Mouse (Mus musculus) limb, embryonic 11.5 days (tissue): ENCODE data around the gene Ssh2. TPM values are rescaled to one million over a fixed set of nuclear protein-coding genes. Genes with fewer than 3 reads are reported as not detected.
"Not testable (repeated sequence)": the region's sequence is repeated elsewhere in the genome, so short reads cannot be mapped to it uniquely, and the experiment has no call there.

Experiments used
- ATAC-seq: fragments of 200-750 bp; cut with Nextera tagmentation; 2 replicates; pipeline ENCODE4 v1.8.0; 2017; ENCODE audit warnings: low read depth; ENCODE audit not compliant: insufficient number of reproducible peaks, low FRiP score, low TSS enrichment
- DNase-seq: peaks from one replicate; pipeline ENCODE4 v3.0.0-alpha.2; 2015; ENCODE audit warnings: low spot score
- H3K27ac ChIP-seq: fragments of 300-500 bp; sonication (generic); replicated peaks from 2 replicates; pipeline ENCODE4 v1.5.1; 2014; ENCODE audit warnings: low read depth, mild to moderate bottlenecking, low read length
- H3K27me3 ChIP-seq: fragments of 300-500 bp; sonication (generic); 2 replicates; pipeline ENCODE4 v1.6.1; 2014; ENCODE audit warnings: mild to moderate bottlenecking, low read length, mixed read lengths; ENCODE audit not compliant: control insufficient read depth, insufficient read depth
- H3K36me3 ChIP-seq: fragments of 300-500 bp; sonication (generic); 2 replicates; pipeline ENCODE4 v1.6.1; 2014; ENCODE audit warnings: mild to moderate bottlenecking, low read length, moderate library complexity, mixed read lengths; ENCODE audit not compliant: control insufficient read depth, insufficient read depth
- H3K4me1 ChIP-seq: fragments of 300-500 bp; sonication (generic); 2 replicates; pipeline ENCODE4 v1.6.1; 2014; ENCODE audit warnings: low read length, mixed read lengths; ENCODE audit not compliant: control insufficient read depth, insufficient read depth
- H3K4me2 ChIP-seq: fragments of 300-500 bp; sonication (generic); 2 replicates; pipeline ENCODE4 v1.6.1; 2014; ENCODE audit warnings: low read depth, mild to moderate bottlenecking, moderate library complexity; ENCODE audit not compliant: severe bottlenecking
- H3K4me3 ChIP-seq: fragments of 300-500 bp; sonication (generic); 2 replicates; pipeline ENCODE4 v1.5.1; 2014; ENCODE audit warnings: low read depth, low read length
- H3K9ac ChIP-seq: fragments of 300-500 bp; sonication (generic); 2 replicates; pipeline ENCODE4 v1.6.1; 2014; ENCODE audit warnings: mild to moderate bottlenecking, low read length
- H3K9me3 ChIP-seq: fragments of 300-500 bp; sonication (generic); 2 replicates; pipeline ENCODE4 v1.6.1; 2016; ENCODE audit warnings: low read length; ENCODE audit not compliant: control insufficient read depth
- WGBS: fragments of 180-500 bp; shearing (Covaris S2); extraction: QIAGEN DNeasy Blood & Tissue Kit; methylation state at CpG from one replicate; pipeline ENCODE4 v1.1.7; 2014; 5-methylcytosine and 5-hydroxymethylcytosine counted together
- polyA plus RNA-seq: library from polyadenylated mRNA; unstranded; fragments of >200 nt; fragmentation: Nextera tagmentation; extraction: Ambion mirVana; gene quantifications from 2 replicates; pipeline ENCODE4 v1.2.1, GENCODE M21; 2014

Ssh2 gene
- polyA plus RNA-seq, 1 experiment from 2014 or later = 9.9 TPM

DNA sequence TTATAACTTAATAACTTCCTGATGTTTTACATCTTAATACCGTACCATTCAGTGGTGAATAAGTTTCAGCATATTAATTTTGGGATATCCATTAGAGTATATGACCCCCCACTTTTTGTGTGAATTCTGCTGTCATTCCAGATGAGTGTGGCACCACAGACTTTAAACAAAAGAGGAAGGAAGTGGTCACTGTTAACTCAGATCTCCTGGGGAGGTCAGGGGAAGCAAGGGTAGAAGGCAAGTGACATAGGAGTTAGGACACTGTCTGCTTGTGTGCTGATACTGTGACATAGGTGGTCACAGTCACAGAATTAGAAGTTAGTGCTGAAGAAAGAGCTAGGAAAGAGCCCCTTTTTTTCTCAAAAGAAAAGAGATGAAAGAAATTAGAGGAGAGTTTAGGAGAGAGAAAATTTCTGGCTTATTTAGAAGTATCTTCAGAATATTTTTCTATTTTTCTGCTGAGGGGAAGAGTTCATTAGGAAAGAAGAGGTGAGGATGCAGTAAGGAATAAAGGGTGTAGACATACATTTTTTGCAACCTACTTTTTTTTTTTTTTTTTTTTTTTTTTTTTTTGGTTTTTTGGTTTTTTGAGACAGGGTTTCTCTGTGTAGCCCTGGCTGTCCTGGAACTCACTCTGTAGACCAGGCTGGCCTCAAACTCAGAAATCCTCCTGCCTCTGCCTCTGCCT lies 23.7 kb downstream of the Ssh2 start:
- no peak overlapping the region for H3K27ac ChIP-seq
- DNase-seq = no peak
- 97% methylated on average over 1 of the region's 1 CpGs for WGBS
- no peak for ATAC-seq
- H3K9me3 ChIP-seq = no peaks in the 10 kb centered on the region
- H3K4me3 ChIP-seq = no peak overlapping the region
- no peak overlapping the region for H3K9ac ChIP-seq
- H3K27me3 ChIP-seq = no peaks in the 10 kb centered on the region
- no peaks in the 10 kb centered on the region for H3K4me1 ChIP-seq
- H3K4me2 ChIP-seq = no peak overlapping the region
- no peaks in the 10 kb centered on the region for H3K36me3 ChIP-seq

GRCm38 (mm10) chr11:77240466-77241246 lies 24.6 kb downstream of the Ssh2 start:
- H3K9ac ChIP-seq = no peak overlapping the region
- no peak for ATAC-seq
- H3K9me3 ChIP-seq = no peaks in the 10 kb centered on the region
- no peak for DNase-seq
- no peaks in the 10 kb centered on the region for H3K36me3 ChIP-seq
- 91% methylated on average over 7 of the region's 7 CpGs for WGBS
- H3K4me1 ChIP-seq = no peaks in the 10 kb centered on the region
- H3K27me3 ChIP-seq = no peaks in the 10 kb centered on the region
- no peak overlapping the region for H3K4me3 ChIP-seq
- no peak overlapping the region for H3K4me2 ChIP-seq
- no peak overlapping the region for H3K27ac ChIP-seq

DNA sequence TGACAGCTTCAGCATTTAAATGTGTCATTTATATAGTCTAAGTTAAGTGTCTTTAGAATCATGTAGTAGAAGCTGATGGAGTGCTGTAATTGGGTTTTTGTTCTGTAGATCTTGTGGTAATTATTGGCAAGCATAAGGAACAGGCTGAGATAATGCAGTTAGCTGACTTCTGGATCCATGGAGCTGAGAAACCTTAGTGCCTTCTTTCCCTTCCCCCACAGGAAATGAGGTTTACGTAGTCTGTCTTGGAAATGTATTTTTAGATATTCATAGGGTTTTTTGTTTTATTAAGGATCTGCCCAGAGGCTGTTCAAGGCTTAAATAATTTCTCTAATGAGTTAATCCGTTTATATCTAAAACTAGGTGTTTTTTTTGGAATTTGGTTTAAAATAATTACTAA lies 26.8 kb downstream of the Ssh2 start:
- H3K27me3 ChIP-seq = no peaks in the 10 kb centered on the region
- no peaks in the 10 kb centered on the region for H3K36me3 ChIP-seq
- DNase-seq (no peak), ATAC-seq (no peak)
- no peaks in the 10 kb centered on the region for H3K4me1 ChIP-seq
- H3K27ac ChIP-seq = no peak overlapping the region
- no peak overlapping the region for H3K4me3 ChIP-seq
- H3K9me3 ChIP-seq = no peaks in the 10 kb centered on the region
- no peak overlapping the region for H3K9ac ChIP-seq
- 55% methylated on average over 2 of the region's 2 CpGs for WGBS
- no peak overlapping the region for H3K4me2 ChIP-seq

GRCm38 (mm10) chr11:77252826-77253225 lies 36.7 kb downstream of the Ssh2 start:
- 85% methylated on average over 2 of the region's 2 CpGs for WGBS
- H3K36me3 ChIP-seq = no peaks in the 10 kb centered on the region
- H3K9me3 ChIP-seq = no peaks in the 10 kb centered on the region
- no peak overlapping the region for H3K4me3 ChIP-seq
- DNase-seq (no peak), ATAC-seq (no peak)
- no peak overlapping the region for H3K4me2 ChIP-seq
- no peak overlapping the region for H3K9ac ChIP-seq
- H3K27ac ChIP-seq = no peak overlapping the region
- no peaks in the 10 kb centered on the region for H3K27me3 ChIP-seq
- no peaks in the 10 kb centered on the region for H3K4me1 ChIP-seq

DNA sequence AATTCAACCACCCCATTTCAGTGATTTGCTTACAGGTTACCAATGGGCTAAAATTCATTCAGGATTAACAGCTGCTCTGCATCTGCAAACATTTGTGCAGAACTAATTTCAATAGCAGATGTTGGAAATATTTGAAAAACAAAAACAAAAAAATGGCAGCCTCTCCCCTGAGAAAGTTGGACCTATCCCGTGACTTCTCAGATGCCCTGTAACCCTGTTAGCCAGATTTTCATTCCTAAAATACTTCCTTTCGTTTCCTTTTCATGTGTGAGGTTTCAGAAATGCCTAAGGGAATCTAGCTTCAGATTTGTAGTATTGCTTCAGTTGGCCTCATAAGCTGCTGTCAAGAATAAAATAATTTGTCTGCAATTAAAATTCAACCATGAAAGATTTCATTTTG lies 43.4 kb downstream of the Ssh2 start:
- no peaks in the 10 kb centered on the region for H3K27me3 ChIP-seq
- no peak overlapping the region for H3K9ac ChIP-seq
- ATAC-seq = no peak
- no peak for DNase-seq
- H3K27ac ChIP-seq = no peak overlapping the region
- 69% methylated on average over 2 of the region's 2 CpGs for WGBS
- no peak overlapping the region for H3K4me2 ChIP-seq
- no peaks in the 10 kb centered on the region for H3K4me1 ChIP-seq
- H3K4me3 ChIP-seq = no peak overlapping the region
- no peaks in the 10 kb centered on the region for H3K9me3 ChIP-seq
- no peaks in the 10 kb centered on the region for H3K36me3 ChIP-seq

DNA sequence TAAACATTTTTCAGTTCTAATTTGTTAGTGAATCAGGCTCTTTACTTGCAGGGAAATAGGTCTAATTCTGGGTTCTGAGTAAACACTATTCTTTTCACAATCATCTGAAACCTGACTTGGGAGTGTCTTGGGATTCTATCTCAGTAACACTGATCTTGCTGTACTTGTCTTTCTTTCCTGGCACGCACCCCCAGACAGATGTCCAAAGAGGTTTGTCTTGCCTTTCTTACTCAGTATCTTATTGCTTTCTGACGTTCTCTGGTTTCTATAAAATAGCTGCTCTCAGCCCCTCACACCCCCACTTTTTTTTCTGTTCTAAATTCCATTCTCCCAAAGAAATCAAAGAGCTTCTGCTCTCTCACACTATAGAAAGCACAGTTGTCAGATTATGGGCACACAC lies 51.3 kb downstream of the Ssh2 start:
- no peak overlapping the region for H3K4me3 ChIP-seq
- DNase-seq (no peak), ATAC-seq (no peak)
- no peaks in the 10 kb centered on the region for H3K27me3 ChIP-seq
- H3K27ac ChIP-seq = no peak overlapping the region
- 70% methylated on average over 2 of the region's 2 CpGs for WGBS
- H3K9ac ChIP-seq = no peak overlapping the region
- no peaks in the 10 kb centered on the region for H3K9me3 ChIP-seq
- no peaks in the 10 kb centered on the region for H3K4me1 ChIP-seq
- H3K4me2 ChIP-seq = no peak overlapping the region
- no peaks in the 10 kb centered on the region for H3K36me3 ChIP-seq

GRCm38 (mm10) chr11:77276000-77276399 lies 59.9 kb downstream of the Ssh2 start:
- H3K9ac ChIP-seq = no peak overlapping the region
- H3K4me2 ChIP-seq = no peak overlapping the region
- no peak overlapping the region for H3K27ac ChIP-seq
- H3K4me3 ChIP-seq = no peak overlapping the region
- no peaks in the 10 kb centered on the region for H3K27me3 ChIP-seq
- H3K9me3 ChIP-seq = no peaks in the 10 kb centered on the region
- no peaks in the 10 kb centered on the region for H3K4me1 ChIP-seq
- DNase-seq (no peak), ATAC-seq (no peak)
- no peaks in the 10 kb centered on the region for H3K36me3 ChIP-seq
- 89% methylated on average over 2 of the region's 2 CpGs for WGBS

DNA sequence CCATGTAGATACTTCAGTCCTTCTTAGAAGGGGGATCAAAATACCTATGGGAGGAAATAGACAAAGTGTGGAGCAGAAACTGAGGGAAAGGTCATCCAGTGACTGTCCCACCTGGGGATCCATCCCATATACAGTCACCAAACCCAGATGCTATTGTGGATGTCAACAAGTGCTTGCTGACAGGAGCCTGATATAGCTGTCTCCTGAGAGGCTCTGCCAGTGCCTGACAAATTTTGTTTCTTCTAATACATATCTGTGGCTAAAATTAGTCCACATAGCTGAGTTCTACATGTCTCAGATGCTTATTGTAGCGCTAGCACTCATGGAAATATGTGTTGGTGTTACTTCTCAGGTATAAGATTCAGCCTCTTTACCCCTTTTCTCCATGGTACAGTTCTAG lies 62.5 kb downstream of the Ssh2 start:
- H3K9ac ChIP-seq, H3K9me3 ChIP-seq, H3K36me3 ChIP-seq, DNase-seq, H3K27me3 ChIP-seq, H3K4me2 ChIP-seq, H3K4me1 ChIP-seq, ATAC-seq, H3K27ac ChIP-seq, H3K4me3 ChIP-seq: not testable (repeated sequence)
- 86% methylated on average over 1 of the region's 1 CpGs for WGBS
